Mouse (Mus musculus) spleen, adult 12 weeks (tissue): ENCODE measurements around the gene Ociad2.

Experiments used
- DNase-seq: peaks from one replicate; pipeline ENCODE4 v3.0.0; 2022; ENCODE audit warnings: low spot score

Gene Ociad2

DNA sequence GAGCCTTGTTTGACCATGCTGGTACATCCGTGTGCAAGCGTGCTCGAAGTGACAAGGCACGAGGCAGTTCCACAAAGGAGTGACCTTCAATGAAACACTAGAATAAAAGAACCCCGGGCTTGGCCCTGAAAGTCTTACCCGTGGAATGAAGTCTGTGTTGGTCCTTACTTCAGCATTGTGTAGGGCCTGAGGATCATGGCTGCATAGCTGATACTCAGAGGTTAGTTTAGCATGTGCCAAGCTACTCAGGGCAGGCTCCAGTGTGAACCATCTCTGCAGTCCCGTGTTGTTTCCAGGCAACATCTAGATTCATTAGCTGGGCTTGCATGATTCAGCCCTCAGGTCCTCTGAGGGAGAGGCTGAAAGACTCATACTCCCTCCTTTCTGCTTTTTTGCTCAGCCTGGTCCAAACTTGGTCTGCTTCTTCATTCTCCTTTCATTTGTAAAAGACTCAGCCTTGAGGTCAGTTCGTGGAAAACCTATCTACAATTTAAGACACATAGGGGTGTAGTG lies at the start of gene Ociad2:
Gene Ociad2, minus strand, starts transcription at position 306 of the 513 bp plus-strand sequence.
- DNase-seq = no peak

DNA sequence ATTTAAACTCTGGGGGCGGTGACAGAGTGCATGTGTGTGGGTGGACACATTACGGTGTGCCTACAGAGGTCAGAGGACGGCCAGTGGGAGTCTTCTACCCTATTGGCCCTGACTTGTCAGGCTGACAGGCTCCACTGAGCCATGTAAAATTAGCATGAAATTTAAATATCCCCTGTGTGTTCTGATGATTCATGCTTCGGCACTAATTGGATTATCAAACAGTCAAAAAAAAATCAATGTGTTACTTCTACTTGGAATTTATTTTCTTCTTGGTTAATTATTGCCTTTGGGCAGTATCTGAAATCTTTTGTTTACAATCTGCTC lies 42.8 kb upstream of the Ociad2 start:
- no peak for DNase-seq

DNA sequence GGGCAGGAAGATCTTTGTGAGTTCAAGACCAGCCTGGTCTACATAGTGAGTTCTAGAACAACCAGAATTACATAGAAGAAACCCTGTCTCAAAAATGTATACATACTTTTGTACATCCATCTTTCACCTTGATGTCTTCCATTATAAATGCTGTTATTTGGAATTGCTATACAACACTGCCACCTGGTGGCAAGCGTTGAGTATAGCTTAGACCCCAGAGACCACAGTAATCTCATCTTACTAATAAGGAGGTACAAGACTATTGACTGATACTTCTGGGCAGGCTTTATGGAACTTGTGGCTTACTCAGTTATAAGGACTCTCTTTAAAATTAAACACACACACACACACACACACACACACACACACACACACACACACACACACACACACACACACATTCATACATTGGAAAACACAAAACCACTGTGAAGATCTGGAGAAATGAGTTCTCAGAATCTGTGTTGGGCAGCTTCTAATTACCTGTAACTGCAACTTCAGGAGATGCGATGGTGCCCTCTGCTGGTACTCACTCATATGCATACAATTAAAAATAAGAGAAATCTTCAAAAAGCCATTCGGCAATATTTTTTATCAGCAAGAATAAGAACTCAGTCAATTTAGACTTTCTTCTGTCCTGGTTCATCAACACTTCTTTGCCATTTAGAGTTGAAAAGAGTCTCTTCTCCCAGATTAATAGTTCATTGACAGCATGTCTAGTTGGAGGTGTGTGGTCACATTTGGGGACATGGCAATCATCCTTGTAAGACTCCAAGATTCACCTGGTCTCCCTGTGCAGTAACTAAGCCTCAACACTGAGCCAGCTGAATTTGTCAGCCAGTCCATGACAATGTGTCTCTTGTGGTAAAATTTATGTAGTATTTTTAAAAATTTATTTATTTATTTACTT lies 42.2 kb upstream of the Ociad2 start:
- peak; percentile 40 for DNase-seq

DNA sequence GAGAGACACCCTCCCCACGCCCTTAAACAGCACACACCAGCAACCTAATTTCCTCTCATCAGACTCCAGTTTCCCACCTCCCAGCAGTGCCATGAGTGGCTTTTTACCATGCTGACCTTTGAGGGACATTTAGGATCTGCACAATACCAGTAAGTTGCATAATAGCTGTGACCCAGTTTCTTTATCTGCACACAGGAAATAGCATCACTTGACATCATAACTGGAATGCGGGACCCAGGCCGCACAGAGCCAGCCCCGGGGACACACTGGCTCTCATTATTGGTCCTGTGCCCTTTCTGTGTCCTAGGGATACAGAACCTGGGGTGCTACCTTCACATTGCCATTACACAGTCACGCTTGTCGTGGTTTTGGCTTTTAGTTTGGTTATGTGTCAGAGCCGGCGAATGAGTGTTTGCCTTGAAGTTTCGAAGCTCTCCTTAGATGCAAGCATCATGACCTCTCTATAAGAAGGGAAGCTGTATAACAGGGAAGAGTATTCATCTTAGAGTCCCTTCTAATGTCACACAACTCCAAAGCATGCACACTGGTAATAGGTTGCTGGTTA lies 41.2 kb upstream of the Ociad2 start:
- DNase-seq = no peak

DNA sequence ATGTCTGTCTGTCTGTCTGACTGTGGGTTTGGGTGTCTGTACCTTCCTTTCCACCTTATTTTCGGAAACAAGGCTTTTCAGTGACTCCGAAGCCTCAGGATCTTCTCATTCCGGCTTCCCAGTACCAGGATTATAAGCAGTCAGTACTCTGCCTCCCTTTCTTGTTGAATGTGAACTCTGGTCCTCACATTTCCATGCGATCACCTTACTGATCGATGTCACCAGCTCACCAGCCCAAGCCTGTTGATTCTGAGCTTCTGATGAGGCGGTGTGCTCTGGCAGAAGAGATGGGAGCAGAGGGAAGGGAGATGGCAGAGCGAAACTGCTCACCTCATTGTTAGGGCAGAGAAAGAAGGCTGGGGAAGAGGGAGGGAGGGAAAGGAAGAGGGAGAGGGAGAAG lies 40.7 kb upstream of the Ociad2 start:
- no peak for DNase-seq

DNA sequence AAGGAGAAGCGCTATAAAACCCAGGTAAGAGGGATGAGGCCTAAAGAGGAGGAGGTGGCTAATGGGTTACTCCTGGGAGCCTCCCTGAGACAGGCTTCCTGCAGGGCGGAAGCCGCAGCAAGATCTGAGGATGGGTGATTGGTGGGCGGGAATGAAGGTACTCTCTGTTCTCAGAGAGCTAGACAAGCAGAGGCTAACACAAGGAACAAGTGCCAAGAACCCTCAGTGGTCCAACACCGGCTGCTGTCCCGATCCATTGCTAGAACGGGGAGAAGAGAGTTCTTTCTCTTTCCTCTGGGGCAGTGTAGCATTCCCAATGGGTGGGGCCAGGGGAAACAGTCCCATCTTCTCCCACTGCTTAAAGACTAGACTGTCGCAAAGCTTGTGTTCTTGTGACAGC lies 40.0 kb upstream of the Ociad2 start:
- no peak for DNase-seq

DNA sequence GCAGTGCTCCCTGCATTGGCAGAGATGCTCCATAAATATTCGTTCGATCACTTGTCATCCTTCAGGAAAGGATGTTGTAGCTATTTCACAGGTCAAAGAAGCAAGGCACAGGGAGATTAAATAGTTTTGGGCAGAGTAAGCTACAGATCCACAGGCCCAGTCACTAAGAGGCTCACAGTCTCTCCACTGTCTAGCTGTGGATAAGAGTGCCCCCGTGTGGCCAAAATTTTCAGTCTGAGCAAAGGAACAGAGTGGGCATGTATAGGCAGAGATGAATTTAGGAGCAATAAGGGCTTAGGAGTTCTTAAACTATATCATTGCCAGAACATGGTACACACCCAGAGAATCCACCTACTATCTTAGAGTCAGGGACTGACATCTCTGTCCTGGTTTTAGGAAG lies 39.1 kb upstream of the Ociad2 start:
- DNase-seq = peak; percentile 69

DNA sequence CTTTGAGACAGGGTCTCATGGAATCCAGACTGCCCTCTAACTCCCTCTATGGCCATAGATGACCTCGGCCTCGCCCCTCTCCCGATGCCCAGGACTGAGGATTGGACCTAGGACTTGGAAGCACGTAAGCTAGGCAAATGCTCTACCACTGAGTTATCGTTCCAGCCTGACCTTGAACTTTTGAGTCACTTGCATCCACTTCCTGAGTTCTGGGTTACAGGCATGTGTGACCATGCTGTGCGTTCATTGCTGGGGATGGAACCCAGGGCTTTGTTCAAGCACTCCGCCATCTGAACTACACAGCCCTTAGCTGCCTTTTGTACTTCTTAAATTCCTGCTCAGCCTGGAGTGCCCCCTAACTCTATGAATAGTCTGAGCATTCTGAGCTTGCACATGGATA lies 35.7 kb upstream of the Ociad2 start:
- DNase-seq = no peak

DNA sequence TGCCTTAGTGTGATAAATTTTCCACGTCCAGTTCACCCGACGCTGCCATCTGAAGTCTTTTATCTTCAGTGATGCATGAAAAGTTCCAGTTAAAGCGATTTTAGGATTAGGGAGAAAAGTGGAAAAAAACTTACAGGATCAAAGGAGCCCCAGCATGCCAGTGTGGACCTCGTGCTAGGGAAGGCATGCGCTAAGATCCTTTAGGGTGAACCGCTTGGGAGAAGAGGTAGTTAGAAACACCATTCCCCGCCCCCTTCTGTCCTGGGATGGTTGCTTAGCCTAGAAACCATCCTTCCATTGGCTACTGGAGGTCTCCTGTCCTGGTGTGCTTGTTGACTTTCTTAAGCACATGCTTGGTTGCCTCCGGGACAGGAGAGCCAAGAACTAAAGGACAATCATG lies 35.2 kb upstream of the Ociad2 start:
- DNase-seq = no peak

DNA sequence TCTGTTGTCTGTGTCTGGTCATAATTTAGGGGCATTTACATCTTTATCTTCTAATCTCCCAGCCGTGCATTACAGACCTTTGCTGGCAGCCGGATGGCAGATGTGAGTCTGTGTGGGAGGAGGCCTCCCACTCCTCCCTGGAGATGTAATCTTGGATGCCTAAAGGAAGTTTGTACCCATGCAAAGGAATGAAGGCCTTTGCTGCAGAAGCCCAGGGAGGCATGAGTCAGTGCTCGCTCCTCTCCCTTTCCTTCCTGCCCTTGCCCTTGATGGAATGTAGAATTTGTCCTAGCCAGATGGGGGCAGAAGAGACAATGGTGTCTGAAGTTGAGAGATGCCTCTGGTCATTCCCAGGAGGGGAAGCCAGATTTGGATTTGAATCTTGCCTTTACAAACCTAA lies 32.4 kb upstream of the Ociad2 start:
- DNase-seq = no peak

DNA sequence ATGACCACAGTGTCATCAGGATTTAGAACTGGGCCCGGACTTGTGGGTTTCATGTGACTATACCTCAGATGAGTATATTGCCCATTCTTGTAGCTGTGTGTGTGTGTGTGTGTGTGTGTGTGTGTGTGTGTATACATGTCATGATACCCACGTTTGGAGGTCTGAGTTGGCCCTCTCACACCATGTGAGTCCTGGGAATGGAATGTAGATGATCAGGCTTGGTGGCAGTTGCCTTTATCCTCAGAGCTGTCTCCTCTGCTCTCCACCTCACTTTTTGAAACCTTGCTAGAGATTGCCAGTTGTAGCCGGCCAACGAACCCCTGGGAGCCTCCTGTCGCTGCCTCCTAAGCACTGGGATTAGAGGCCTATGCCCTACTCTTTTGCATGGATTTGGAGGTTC lies 31.8 kb upstream of the Ociad2 start:
- no peak for DNase-seq

DNA sequence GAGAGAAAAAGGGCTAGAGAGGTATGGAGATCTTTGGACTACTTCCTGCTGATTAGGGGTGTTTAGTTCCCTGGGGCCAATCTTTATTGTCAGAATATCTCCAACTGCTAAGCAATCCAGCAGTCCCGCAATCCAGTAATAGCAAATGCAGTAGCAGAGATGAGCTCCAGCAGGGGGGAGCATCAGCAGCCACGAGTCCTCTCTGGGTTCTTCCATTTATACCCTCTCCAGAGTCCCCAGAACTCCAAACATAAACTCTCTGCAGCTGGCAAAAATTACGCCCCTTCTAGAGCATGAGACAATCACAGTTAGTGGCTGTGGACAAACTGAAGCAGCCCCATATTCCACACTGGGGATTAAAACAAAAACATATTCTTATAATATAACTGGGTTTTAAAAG lies 28.9 kb upstream of the Ociad2 start:
- no peak for DNase-seq

DNA sequence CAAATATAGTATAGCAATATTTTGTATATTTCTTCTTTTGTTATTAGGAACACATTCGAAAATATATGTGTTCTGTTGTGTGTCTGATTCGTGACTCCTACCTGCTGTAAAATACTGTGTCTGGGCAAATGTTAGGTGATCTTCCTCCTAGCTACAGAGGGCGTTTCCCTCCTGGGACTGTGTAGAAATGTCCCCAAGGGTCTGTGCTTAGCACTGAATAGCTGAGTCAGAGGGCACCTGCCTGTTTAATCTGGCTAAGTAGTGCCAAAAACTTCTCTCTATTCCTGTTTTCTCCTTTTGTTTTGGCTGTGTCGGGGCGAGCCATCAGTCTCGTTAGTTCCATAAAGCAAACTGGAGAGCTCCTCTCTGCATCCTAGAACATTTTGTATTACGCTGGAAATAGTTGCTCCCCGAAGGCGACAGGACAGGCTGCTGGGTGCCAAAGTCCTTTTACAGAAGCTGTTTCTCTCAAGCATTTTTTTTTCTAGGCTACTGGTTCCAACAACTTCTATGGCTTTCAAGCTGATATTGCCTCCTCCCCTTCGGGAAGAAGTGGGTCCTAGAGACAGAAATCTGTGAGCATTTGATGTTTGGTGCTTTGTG lies 28.1 kb upstream of the Ociad2 start:
- no peak for DNase-seq

DNA sequence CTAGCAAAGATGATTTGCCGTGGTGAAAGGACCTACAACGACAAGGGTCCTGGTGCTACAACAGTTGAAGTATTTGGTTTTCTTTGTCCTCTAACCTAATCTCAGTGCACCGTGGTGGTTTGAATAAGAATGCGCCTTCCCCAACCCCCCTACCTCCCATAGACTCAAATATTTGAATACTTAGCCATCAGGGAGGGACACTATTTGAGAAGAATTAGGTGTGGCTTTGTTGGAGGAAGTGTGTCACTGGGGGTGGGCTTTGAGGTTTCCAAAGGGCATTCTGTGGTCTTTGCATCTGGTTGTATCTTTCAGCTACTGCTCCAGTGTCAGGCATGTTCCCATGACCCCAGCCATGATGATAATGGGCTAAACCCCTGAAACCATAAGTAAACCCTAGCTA lies 27.1 kb upstream of the Ociad2 start:
- DNase-seq = no peak

DNA sequence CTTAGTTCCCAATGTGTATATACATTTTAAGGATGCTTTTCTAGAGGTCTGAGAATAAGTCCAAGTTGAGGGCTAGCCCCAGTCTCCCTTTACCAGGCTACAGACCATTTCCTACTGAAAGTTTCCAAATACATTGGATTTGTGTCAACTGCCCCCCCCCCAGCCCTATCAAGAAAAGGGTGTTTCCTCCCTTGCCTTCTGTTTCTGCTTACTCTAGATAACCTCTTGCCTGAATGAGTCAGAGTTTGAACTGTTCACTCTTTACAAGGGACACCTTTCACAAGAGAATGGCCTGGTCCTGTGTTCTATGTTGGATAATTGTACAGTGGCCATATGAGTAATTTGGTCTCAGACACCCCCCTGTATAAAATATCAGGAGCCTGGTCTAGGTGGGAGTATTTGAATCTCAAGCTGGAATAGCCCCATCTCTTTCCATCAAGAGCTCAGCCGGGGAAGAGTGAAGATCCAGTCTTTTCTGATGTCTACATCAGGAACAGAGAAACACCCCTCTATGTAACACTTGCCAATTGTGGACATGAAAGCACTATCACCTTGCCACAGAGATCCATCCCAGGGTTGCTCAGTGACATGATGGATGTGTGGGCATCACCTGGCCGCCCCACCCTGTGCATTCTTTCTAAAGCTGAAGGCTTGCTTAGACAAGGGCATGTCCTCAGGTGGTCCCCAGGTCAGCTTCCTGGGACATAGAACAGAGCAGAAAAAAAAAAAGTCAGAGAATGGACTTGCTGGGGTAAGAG lies 23.5 kb upstream of the Ociad2 start:
- DNase-seq = peak; percentile 15

DNA sequence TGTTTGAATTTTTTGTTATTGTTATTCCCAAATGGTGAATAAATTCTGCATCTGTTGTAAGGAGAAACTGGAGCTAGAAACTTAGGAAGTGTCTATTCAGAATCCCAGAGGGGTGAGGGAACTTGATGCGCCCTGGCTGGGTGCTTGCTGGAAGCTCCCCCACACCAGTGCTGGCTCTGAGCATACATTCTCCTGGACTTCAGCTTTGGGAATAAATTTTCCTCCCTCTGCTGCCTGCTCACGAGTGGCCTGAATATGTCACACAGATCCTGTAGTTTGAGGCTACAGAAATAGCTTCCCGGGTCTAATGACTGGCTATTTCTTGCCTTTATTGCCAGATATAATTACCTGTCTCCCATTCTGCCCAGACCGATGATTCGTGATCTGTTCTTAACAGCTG lies 22.0 kb upstream of the Ociad2 start:
- DNase-seq = no peak

DNA sequence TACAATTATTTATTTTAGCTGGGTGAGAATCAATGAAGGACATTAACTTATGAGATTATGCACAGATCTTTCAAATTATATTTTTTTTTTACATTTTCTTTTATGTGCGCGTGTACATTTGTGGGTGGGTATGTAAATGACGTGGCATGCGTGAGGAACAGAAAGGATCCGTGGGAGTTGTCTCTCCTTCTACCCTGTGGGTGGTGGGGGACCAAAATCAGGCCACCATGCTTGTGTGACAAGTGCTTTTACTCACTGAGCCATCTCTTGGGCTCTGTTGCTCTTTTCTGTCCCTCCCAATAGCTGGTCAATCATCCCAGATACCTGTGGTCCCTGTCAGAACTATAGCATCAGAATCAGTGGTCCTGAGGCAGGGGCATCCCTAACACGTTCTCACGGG lies 21.5 kb upstream of the Ociad2 start:
- no peak for DNase-seq

DNA sequence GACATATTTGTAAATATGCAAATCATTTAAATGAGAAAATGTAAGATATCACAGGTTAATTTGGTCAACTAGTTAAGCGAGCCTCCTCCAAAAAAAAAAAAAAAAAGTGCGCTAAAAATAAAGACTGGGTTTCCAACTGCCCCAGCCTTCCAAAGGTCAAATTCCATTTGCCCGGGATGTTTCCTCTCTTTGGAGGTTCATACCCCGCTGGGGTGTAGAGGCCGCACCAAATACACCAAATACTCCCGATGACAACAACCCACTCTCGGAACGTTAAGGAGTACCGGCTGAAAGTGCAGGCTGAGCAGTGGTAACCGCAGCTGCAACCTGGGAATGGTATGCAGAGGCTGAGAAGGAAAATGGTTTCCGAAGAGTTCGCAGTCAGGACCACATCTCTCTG lies 19.4 kb upstream of the Ociad2 start:
- DNase-seq = no peak

DNA sequence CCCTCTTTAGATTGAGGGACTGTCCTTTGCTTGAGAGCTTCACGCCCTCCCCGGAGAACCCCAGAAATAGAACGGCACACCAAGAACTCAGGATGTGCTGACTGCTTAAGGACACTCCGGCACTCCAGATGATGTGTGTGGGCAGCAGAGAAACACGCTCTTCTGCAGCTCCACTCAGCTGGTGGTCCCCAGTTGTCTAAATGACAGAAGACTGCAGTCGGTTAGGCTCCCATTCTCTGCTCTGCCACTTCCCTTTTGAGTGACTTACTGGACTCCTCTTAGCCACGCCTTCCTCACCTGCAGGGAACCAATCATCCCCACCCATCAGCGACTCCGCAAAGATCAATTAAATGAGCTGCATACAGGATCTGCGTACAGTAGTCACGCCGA lies 18.9 kb upstream of the Ociad2 start:
- DNase-seq = no peak

DNA sequence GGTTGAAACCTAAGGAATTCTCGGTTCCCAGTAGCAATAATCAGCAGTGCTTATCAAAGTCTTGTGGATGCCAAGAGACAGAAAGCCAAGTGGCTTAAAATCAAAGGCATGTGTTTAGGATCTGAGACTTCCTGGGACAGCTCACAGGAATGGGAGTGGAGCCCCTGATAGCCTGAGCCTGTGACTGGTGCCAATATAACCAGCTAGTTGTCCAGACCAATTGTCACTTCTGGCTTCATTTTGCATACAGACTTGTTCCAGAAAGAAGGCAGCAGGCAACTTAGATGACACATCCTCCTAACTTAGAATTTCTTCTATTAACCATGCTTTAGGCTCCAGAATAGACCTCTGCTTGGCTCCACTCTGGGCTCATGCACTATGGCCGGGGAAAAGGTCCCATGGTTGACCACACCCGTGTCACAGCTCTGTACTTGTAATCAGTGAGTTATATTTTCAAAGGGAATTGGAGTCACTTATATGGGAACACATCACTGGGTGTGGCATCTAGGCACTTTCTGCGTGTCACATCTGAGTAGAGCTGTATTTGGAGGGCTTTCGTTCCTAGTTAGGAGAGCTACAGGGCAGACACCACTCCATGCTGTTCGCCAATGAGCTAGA lies 18.4 kb upstream of the Ociad2 start:
- no peak for DNase-seq

DNA sequence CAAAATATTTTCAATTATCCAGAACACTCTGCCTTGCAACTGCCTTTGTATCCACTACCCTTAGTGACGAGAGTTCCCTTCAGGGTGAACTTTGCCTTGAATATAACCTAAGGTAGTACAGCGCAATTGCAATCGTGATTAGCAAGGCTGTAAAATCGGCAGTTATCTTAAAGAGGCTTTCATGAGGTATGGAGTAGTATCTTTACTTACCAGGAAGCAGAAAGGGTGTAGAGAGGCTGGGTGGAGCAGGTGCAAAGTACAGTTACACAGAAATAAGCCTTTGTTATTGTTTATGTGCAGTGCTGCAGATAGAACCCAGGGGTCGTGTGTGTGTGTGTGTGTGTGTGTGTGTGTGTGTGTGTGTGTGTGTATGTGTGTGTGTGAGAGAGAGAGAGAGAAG lies 14.6 kb upstream of the Ociad2 start:
- no peak for DNase-seq

DNA sequence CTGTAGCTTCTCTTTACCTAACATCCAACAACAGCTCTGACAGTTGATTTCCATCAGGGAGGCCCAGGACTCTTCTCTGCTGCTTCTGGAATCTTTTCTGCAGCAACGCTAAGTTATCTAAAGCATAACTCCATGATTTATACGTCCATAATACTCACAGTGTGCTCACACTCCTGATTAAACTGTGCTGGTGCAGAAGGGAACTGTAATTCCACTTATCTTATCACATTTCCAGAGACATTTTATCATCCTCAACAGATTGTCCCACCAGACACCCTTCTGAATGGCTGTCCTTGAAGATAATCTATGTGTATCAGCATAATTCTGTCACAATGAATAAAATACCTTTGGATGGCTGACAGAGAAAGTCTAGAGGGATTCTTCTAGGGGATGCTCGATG lies 13.2 kb upstream of the Ociad2 start:
- no peak for DNase-seq
